Mouse (Mus musculus): Measurements from ENCODE around the gene Hs2st1.

- TF ChIP-seq CTCF (conservative IDR thresholded peaks at IDR 0.05; ENCODE audit: insufficient read depth, insufficient read length, low read depth, low read length): no peak
- TF ChIP-seq POLR2A (IDR thresholded peaks at IDR 0.05; ENCODE audit: low read depth, low read length): no peak
Measured at GRCm38 (mm10) chr3:144459285-144459697, 110.7 kb downstream of the Hs2st1 start.

Measured in kidney, adult 2 months (tissue).